Mouse (Mus musculus) MEL (cell line): ENCODE results near the gene Btbd3. TPM values are rescaled to one million over a fixed set of nuclear protein-coding genes. Genes with fewer than 3 reads are reported as not detected.

Experiments used
- DNase-seq: peaks from one replicate; pipeline ENCODE4 v3.0.0; 2011; ENCODE audit warnings: low read depth, low spot score
- H3K27ac ChIP-seq: 2 replicates; pipeline ENCODE4 v1.5.1; 2012; ENCODE audit warnings: low read depth, mild to moderate bottlenecking, control low read depth, low read length, moderate library complexity; ENCODE audit not compliant: control insufficient read depth
- H3K27me3 ChIP-seq, 2 experiments: fragments of 150-350 bp in 1 of 2; sonication (generic) in 1 of 2; 2 replicates each; pipeline ENCODE4 v1.6.1; 2012; ENCODE audit warnings: low read length in 2 of 2, mild to moderate bottlenecking in 2 of 2, improper control_type of control experiment in 1 of 2, moderate library complexity in 1 of 2; ENCODE audit not compliant: insufficient read depth in 2 of 2, control insufficient read depth in 1 of 2
- H3K36me3 ChIP-seq, 2 experiments: 2 replicates each; pipeline ENCODE4 v1.6.1; 2012 to 2014; ENCODE audit warnings: low read length in 2 of 2, improper control_type of control experiment in 1 of 2, inconsistent platforms in 1 of 2, mild to moderate bottlenecking in 1 of 2; ENCODE audit not compliant: insufficient read depth in 2 of 2, control insufficient read depth in 1 of 2
- H3K4me1 ChIP-seq, 2 experiments: fragments of 150-350 bp in 1 of 2; sonication (generic) in 1 of 2; 2 replicates each; pipeline ENCODE4 v1.6.1; 2012; ENCODE audit warnings: low read length in 2 of 2, improper control_type of control experiment in 1 of 2, mild to moderate bottlenecking in 1 of 2; ENCODE audit not compliant: insufficient read depth in 2 of 2, control insufficient read depth in 1 of 2
- H3K4me3 ChIP-seq, 2 experiments: fragments of 150-350 bp in 1 of 2; sonication (generic) in 1 of 2; 2 replicates each; pipeline ENCODE4 v1.5.1; 2012; ENCODE audit warnings: low read depth in 2 of 2, low read length in 2 of 2, mild to moderate bottlenecking in 2 of 2, moderate library complexity in 2 of 2, control low read depth in 1 of 2, improper control_type of control experiment in 1 of 2; ENCODE audit not compliant: control insufficient read depth in 1 of 2, insufficient read depth in 1 of 2
- H3K79me2 ChIP-seq: 2 replicates; pipeline ENCODE4 v1.6.1; 2012; ENCODE audit warnings: mild to moderate bottlenecking, low read length, moderate library complexity; ENCODE audit not compliant: control insufficient read depth, poor library complexity, insufficient read depth
- H3K9ac ChIP-seq: 2 replicates; pipeline ENCODE4 v1.6.1; 2012; ENCODE audit warnings: low read depth, mild to moderate bottlenecking, control low read depth, low read length, moderate library complexity; ENCODE audit not compliant: control insufficient read depth, poor library complexity, severe bottlenecking
- H3K9me3 ChIP-seq: fragments of 150-350 bp; sonication (generic); replicated peaks from 2 replicates; pipeline ENCODE4 v1.6.1; 2012; ENCODE audit warnings: mild to moderate bottlenecking, low read length, improper control_type of control experiment, moderate library complexity; ENCODE audit not compliant: insufficient read depth
- BHLHE40 ChIP-seq: IDR thresholded peaks from 2 replicates; pipeline ENCODE4 v1.6.1; 2012; ENCODE audit warnings: low read depth, mild to moderate bottlenecking, inconsistent platforms, low read length, improper control_type of control experiment, borderline replicate concordance
- CHD1 ChIP-seq: IDR thresholded peaks from 2 replicates; pipeline ENCODE4 v1.6.1; 2012; ENCODE audit warnings: low read depth, mild to moderate bottlenecking, inconsistent platforms, low read length, improper control_type of control experiment
- CHD2 ChIP-seq: IDR thresholded peaks from 2 replicates; pipeline ENCODE4 v1.6.1; 2011; ENCODE audit warnings: low read length, improper control_type of control experiment
- CTCF ChIP-seq, 3 experiments: IDR thresholded peaks in 2 of 3; conservative IDR thresholded peaks in 1 of 3; 2 replicates each; pipeline ENCODE4 v1.5.1; 2011 to 2012; ENCODE audit warnings: low read length in 3 of 3, low read depth in 2 of 3, mild to moderate bottlenecking in 2 of 3, improper control_type of control experiment in 1 of 3, inconsistent platforms in 1 of 3, mixed read lengths in 1 of 3, moderate library complexity in 1 of 3; ENCODE audit not compliant: control insufficient read depth in 1 of 3, insufficient read depth in 1 of 3, poor library complexity in 1 of 3, severe bottlenecking in 1 of 3
- ELF1 ChIP-seq: IDR thresholded peaks from 2 replicates; pipeline ENCODE4 v1.6.1; 2014; ENCODE audit warnings: low read depth, mild to moderate bottlenecking, inconsistent platforms, low read length, improper control_type of control experiment, moderate library complexity
- EP300 ChIP-seq, 2 experiments: IDR thresholded peaks; 2 replicates each; pipeline ENCODE4 v1.6.1; 2011; ENCODE audit warnings: improper control_type of control experiment in 2 of 2, low read length in 2 of 2, low read depth in 1 of 2, mild to moderate bottlenecking in 1 of 2
- GABPA ChIP-seq: IDR thresholded peaks from 2 replicates; pipeline ENCODE4 v1.6.1; 2012; ENCODE audit warnings: low read depth, mild to moderate bottlenecking, inconsistent platforms, low read length, improper control_type of control experiment, moderate library complexity
- GATA1 ChIP-seq: IDR thresholded peaks from 2 replicates; pipeline ENCODE4 v1.6.1; 2011; ENCODE audit warnings: low read depth, low read length, improper control_type of control experiment
- HCFC1 ChIP-seq: IDR thresholded peaks from 2 replicates; pipeline ENCODE4 v1.6.1; 2012; ENCODE audit warnings: low read depth, mild to moderate bottlenecking, inconsistent platforms, low read length, improper control_type of control experiment, moderate library complexity
- JUND ChIP-seq: IDR thresholded peaks from 2 replicates; pipeline ENCODE4 v1.6.1; 2011; ENCODE audit warnings: low read depth, mild to moderate bottlenecking, improper control_type of control experiment, low read length
- MAFK ChIP-seq: IDR thresholded peaks from 2 replicates; pipeline ENCODE4 v1.6.1; 2011; ENCODE audit warnings: low read depth, mild to moderate bottlenecking, low read length, improper control_type of control experiment, borderline replicate concordance
- MAX ChIP-seq: IDR thresholded peaks from 2 replicates; pipeline ENCODE4 v1.6.1; 2011; ENCODE audit warnings: low read length, improper control_type of control experiment
- MEF2A ChIP-seq: IDR thresholded peaks from 2 replicates; pipeline ENCODE4 v1.6.1; 2014; ENCODE audit warnings: low read depth, mild to moderate bottlenecking, inconsistent platforms, low read length, improper control_type of control experiment; ENCODE audit not compliant: poor library complexity, insufficient replicate concordance, severe bottlenecking; ENCODE audit errors: extremely low read depth
- MXI1 ChIP-seq: IDR thresholded peaks from 2 replicates; pipeline ENCODE4 v1.6.1; 2011; ENCODE audit warnings: mild to moderate bottlenecking, low read depth, low read length, improper control_type of control experiment
- MYC ChIP-seq: IDR thresholded peaks from 2 replicates; pipeline ENCODE4 v1.6.1; 2011; ENCODE audit warnings: low read depth, mild to moderate bottlenecking, low read length, improper control_type of control experiment, moderate library complexity
- NELFE ChIP-seq: IDR thresholded peaks from 2 replicates; pipeline ENCODE4 v1.6.1; 2011; ENCODE audit warnings: low read depth, low read length, improper control_type of control experiment
- POLR2A ChIP-seq, 2 experiments: IDR thresholded peaks; 2 replicates each; pipeline ENCODE4 v1.6.1; 2011 to 2012; ENCODE audit warnings: low read length in 2 of 2, mild to moderate bottlenecking in 2 of 2, control low read depth in 1 of 2, improper control_type of control experiment in 1 of 2, low read depth in 1 of 2, moderate library complexity in 1 of 2; ENCODE audit not compliant: control insufficient read depth in 1 of 2, insufficient read depth in 1 of 2, poor library complexity in 1 of 2
- POLR2AphosphoS2 ChIP-seq: IDR thresholded peaks from 2 replicates; pipeline ENCODE4 v1.6.1; 2011; ENCODE audit warnings: low read length, improper control_type of control experiment
- POLR2AphosphoS5 ChIP-seq: IDR thresholded peaks from 2 replicates; pipeline ENCODE4 v1.6.1; 2012; ENCODE audit warnings: low read depth, borderline replicate concordance, mild to moderate bottlenecking, inconsistent platforms, low read length, moderate library complexity, mixed read lengths
- RAD21 ChIP-seq: IDR thresholded peaks from 2 replicates; pipeline ENCODE4 v1.6.1; 2011; ENCODE audit warnings: mild to moderate bottlenecking, low read depth, low read length, improper control_type of control experiment
- SMC3 ChIP-seq: IDR thresholded peaks from 2 replicates; pipeline ENCODE4 v1.6.1; 2011; ENCODE audit warnings: low read depth, low read length, improper control_type of control experiment
- TCF12 ChIP-seq: IDR thresholded peaks from 2 replicates; pipeline ENCODE4 v1.6.1; 2014; ENCODE audit warnings: low read depth, mild to moderate bottlenecking, inconsistent platforms, low read length, improper control_type of control experiment, moderate library complexity
- UBTF ChIP-seq: IDR thresholded peaks from 2 replicates; pipeline ENCODE4 v1.6.1; 2012; ENCODE audit warnings: low read depth, mild to moderate bottlenecking, inconsistent platforms, low read length, improper control_type of control experiment, moderate library complexity, borderline replicate concordance; ENCODE audit not compliant: insufficient read depth
- USF1 ChIP-seq: IDR thresholded peaks from 2 replicates; pipeline ENCODE4 v1.6.1; 2014; ENCODE audit warnings: low read depth, mild to moderate bottlenecking, inconsistent platforms, low read length, improper control_type of control experiment, moderate library complexity
- ZC3H11A ChIP-seq: IDR thresholded peaks from 2 replicates; pipeline ENCODE4 v1.6.1; 2012; ENCODE audit warnings: low read depth, mild to moderate bottlenecking, inconsistent platforms, low read length, improper control_type of control experiment
- ZMIZ1 ChIP-seq: IDR thresholded peaks from 2 replicates; pipeline ENCODE4 v1.6.1; 2012; ENCODE audit warnings: low read depth, mild to moderate bottlenecking, inconsistent platforms, low read length, improper control_type of control experiment, moderate library complexity
- polyA plus RNA-seq, 2 experiments: library from polyadenylated mRNA; stranded (reverse) in 1 of 2; unstranded in 1 of 2; fragments of >175 nt in 1 of 2; fragments of >200 nt in 1 of 2; gene quantifications; 2 replicates each; pipeline versions ENCODE4 v1.2.1 to v1.2.4; 2012; ENCODE audit warnings: low replicate concordance in 2 of 2, low read depth in 1 of 2; ENCODE audit not compliant: insufficient read length in 2 of 2, insufficient read depth in 1 of 2, missing spikeins in 1 of 2
- total RNA-seq: library from RNA; depleted of rRNA; stranded (reverse); fragments of 300-350 nt; gene quantifications from 2 replicates; pipeline ENCODE4 v1.2.3, GENCODE M21; 2012

Gene Btbd3
- total and polyA plus RNA-seq, 3 experiments, result not detected

GRCm38 (mm10) chr2:138315644-138316043 is 59.3 kb downstream of the Btbd3 start:
- Histone ChIP-seq H3K9ac (no peak overlapping the region), H3K36me3 (no peaks in the 10 kb centered on the region), H3K27me3 (no peaks in the 10 kb centered on the region), H3K79me2 (no peaks in the 10 kb centered on the region), H3K4me3 (no peak overlapping the region), H3K9me3 (no peaks in the 10 kb centered on the region), H3K27ac (no peak overlapping the region), H3K4me1 (no peaks in the 10 kb centered on the region)
- no peak for DNase-seq
- no peak for TF ChIP-seq EP300 (IDR thresholded peaks at IDR 0.05; ENCODE audit: low read depth in 1 of 2, low read length in 2 of 2)
- TF ChIP-seq BHLHE40, result no peak
- no peak for TF ChIP-seq HCFC1
- no peak for TF ChIP-seq CTCF (IDR thresholded peaks at IDR 0.05 in 2 of 3, conservative IDR thresholded peaks at IDR 0.05 in 1 of 3; ENCODE audit: control insufficient read depth in 1 of 3, insufficient read depth in 1 of 3, low read depth in 2 of 3, low read length in 3 of 3, poor library complexity in 1 of 3, severe bottlenecking in 1 of 3)
- no peak for TF ChIP-seq RAD21
- TF ChIP-seq NELFE, result no peak
- no peak for TF ChIP-seq ELF1
- TF ChIP-seq MXI1, result no peak
- TF ChIP-seq JUND, result no peak
- no peak for TF ChIP-seq TCF12
- no peak for TF ChIP-seq POLR2A (IDR thresholded peaks at IDR 0.05; ENCODE audit: control insufficient read depth in 1 of 2, insufficient read depth in 1 of 2, low read depth in 1 of 2, low read length in 2 of 2, poor library complexity in 1 of 2)
- no peak for TF ChIP-seq SMC3
- TF ChIP-seq POLR2AphosphoS5, result no peak
- TF ChIP-seq GABPA, result no peak
- TF ChIP-seq CHD2, result no peak
- TF ChIP-seq MAX, result no peak
- TF ChIP-seq ZMIZ1, result no peak

- Histone ChIP-seq H3K9me3 (no peaks in the 10 kb centered on the region), H3K27ac (no peak overlapping the region), H3K36me3 (no peaks in the 10 kb centered on the region), H3K27me3 (no peaks in the 10 kb centered on the region), H3K9ac (no peak overlapping the region), H3K4me3 (no peak overlapping the region), H3K4me1 (no peaks in the 10 kb centered on the region), H3K79me2 (no peaks in the 10 kb centered on the region)
- no peak for TF ChIP-seq JUND
- TF ChIP-seq SMC3, result no peak
- TF ChIP-seq USF1, result no peak
- TF ChIP-seq ZMIZ1, result no peak
- no peak for TF ChIP-seq ELF1
- no peak for TF ChIP-seq GATA1
- TF ChIP-seq EP300 (IDR thresholded peaks at IDR 0.05; ENCODE audit: low read depth in 1 of 2, low read length in 2 of 2), result no peak
- TF ChIP-seq POLR2A (IDR thresholded peaks at IDR 0.05; ENCODE audit: control insufficient read depth in 1 of 2, insufficient read depth in 1 of 2, low read depth in 1 of 2, low read length in 2 of 2, poor library complexity in 1 of 2), result no peak
- TF ChIP-seq MAX, result no peak
- TF ChIP-seq MYC, result no peak
- TF ChIP-seq UBTF, result no peak
- no peak for TF ChIP-seq BHLHE40
- no peak for TF ChIP-seq MEF2A
- no peak for TF ChIP-seq TCF12
- no peak for TF ChIP-seq CHD1
- TF ChIP-seq POLR2AphosphoS2, result no peak
- no peak for TF ChIP-seq MAFK
- no peak for TF ChIP-seq ZC3H11A
- DNase-seq, result no peak
These were observed 64.0 kb downstream of the Btbd3 start for GRCm38 (mm10) chr2:138320408-138320807.
